Mouse (Mus musculus) small intestine, adult 2 months (tissue): ENCODE results near the gene Oxtr.

ENCODE experiments used
- CTCF ChIP-seq: fragments of 200-500 bp; IDR thresholded peaks from 2 replicates; pipeline ENCODE4 v1.5.1; 2012; ENCODE audit warnings: low read depth, mild to moderate bottlenecking, control low read depth, inconsistent platforms, low read length, moderate library complexity, mixed read lengths; ENCODE audit not compliant: insufficient replicate concordance, insufficient read length; ENCODE audit errors: extremely low read depth
- POLR2A ChIP-seq: fragments of 200-500 bp; IDR thresholded peaks from 2 replicates; pipeline ENCODE4 v1.6.1; 2012; ENCODE audit warnings: low read depth, mild to moderate bottlenecking, control low read depth, inconsistent platforms, low read length, moderate library complexity

GRCm38 (mm10) chr6:112487993-112488392, 1.8 kb downstream of the Oxtr start:
- TF ChIP-seq CTCF: no peak
- TF ChIP-seq POLR2A: no peak
